Mouse (Mus musculus): ENCODE results near the gene Glycam1.
"Not testable (repeated sequence)": the region's sequence is repeated elsewhere in the genome, so short reads cannot be mapped to it uniquely, and the experiment has no call there.

Gene Glycam1

DNA sequence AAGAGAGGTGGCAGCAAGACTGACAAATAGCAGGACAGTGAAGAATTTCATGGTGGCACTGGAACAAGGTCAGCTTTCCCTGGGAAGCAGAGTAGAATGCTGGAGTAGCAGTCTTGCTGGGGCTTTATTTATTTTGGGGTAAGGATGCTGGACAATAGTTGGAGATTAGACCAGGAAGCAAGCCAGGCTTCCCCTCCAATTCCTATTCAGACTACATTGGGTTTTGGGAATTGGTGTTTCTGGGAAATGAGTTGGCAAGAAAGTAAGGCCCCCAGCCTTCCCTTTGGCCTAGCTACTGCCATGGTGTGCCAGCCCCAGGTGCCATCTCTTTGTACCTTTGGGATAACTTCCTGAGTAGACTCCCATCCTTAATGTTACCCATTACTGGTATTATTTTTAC is at the start of gene Glycam1:
Gene Glycam1, minus strand, starts transcription at position 101 of the 400 bp plus-strand sequence.
- no peak for DNase-seq (ENCODE audit: low read depth, low spot score)

DNA sequence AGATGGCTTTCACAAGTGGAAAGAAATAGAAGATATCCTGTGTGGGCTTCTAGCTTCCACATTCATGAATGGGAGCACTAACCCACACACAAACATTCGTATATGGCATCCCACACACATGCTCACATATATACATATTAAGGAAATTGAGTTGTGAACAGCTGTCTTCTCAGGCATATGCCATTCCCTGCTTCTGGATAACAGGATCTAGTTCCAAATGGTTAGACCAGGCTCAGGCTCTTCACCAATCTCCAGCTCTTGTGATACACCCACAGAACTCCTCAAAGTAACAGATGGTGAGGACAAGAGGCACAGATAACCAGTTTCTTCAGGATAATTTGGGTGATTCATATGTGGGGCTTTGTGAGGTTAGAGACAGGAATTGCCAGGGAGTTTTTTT is 39.6 kb upstream of the Glycam1 start:
- DNase-seq (ENCODE audit: low read depth, low spot score): no peak

DNA sequence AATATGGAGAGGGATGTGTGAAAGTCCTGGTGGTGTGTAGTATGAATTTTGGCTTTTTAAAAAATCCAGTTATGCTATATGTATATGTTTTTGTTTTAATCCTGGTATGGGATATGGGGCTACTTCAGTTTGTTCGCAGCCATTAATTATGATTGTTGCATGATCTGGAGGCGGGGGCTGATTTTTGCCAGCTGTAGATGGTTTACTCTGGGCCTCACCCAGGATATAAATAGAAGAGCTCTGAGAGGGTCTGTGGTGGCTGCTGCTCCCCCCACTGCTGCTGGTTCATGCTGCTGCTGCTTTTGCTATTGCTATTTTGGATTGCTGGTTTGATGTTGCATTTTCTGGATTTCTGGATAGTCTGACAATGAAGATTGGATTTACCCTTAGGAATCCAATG is 25.9 kb upstream of the Glycam1 start:
- no peak for DNase-seq (ENCODE audit: low read depth, low spot score)

DNA sequence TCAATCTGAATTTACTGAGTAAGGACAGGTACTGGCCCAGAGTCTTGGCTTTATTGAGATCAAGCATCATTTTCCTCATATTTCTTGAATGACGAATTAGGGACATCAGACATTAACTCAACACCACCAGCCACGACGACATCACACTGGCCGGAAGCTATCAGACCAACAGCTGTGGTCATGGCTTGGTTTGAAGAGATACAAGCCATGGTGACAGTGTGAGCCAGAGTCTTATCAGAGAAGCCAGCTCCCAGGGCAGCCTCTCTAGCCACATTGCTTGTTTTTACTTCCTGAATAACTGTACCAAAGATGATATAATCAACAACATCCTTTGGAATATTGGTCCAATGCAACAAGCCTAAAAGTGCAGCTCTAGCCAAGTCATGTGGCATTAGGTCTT is 22.9 kb upstream of the Glycam1 start:
- DNase-seq (ENCODE audit: low read depth, low spot score): not testable (repeated sequence)

DNA sequence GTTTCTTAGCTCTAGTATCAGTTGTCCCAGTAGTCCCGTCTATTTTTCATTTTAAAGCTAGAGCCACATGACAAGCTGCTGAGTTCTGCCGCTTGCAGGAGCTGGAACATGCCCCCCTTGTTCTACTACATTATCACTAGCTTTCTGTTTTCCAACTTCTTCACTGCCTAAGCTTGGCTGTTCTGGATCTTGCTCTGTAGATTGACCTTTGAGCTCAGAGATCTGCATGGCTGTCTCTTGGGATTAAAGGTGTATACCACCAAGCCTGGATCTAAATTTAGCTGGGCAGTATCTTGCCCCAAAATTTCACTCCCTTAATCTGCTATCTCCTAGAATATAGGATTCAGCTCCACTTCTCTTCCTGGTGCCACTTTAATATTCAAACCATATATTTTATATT is 21.0 kb upstream of the Glycam1 start:
- DNase-seq (ENCODE audit: low read depth, low spot score): no peak

DNA sequence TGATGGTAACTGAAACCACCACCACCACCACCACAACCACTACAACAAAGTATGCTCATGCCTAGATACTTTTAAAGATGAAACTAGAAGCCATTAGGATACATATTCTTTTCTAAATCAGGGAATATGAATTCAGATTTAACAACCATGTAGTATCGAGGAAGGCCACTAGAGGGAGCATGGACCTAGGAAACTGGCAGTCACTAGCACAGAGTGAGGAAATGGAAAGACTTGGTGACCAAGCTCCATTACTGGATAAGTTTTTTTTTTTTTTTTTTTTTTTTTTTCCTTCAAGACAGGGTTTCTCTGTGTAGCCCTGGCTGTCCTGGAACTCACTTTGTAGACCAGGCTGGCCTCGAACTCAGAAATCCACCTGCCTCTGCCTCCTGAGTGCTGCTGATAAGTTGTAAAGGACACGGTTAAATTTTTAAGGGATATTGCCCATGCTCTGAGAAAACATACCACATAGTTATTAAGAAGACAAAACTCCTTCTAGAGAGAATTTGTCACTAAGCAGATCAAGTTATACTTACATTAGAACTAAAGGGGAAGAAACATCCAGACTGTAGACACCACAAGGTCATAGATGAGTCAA is 12.7 kb downstream of the Glycam1 start:
- DNase-seq (ENCODE audit: low read depth, low spot score): peak; percentile 46

DNA sequence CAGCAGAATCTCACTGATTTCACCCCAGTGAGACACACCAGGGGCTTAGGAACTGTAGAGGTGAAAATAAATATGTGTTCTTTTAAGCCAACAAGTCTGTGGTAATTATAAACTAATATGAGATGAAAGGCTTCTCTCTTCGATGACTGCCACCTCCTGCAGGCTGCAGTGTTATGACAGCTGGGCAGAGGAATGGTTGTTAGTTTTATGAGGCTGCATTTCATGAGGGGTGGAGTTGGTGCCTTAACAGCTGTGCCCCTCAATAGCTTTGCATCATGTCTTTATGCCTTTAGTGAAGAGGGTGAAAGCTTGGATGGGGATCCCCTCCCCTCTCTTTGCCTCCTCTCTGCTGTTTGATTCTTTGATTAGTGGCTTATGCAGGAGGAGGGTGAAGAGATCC is 13.8 kb downstream of the Glycam1 start:
- DNase-seq (ENCODE audit: low read depth, low spot score): no peak

DNA sequence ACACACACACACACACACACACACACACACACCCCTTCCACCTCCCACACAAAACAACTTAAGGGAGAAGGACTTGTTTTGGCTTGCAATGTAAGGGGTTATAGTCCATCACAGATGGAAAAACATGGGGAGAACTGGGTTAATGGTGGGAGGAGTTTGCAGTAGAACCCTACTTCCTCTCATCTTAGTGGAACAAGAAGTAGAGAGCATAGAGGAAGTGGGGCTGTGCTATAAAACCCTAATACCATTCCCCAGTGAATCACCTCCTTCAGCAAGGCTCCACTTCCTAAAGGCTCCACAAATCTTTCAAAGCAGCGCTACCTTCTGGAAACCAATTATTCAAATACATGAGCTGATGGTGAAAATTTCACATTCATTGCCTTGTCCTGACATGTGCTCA is 15.4 kb downstream of the Glycam1 start:
- DNase-seq (ENCODE audit: low read depth, low spot score): no peak

DNA sequence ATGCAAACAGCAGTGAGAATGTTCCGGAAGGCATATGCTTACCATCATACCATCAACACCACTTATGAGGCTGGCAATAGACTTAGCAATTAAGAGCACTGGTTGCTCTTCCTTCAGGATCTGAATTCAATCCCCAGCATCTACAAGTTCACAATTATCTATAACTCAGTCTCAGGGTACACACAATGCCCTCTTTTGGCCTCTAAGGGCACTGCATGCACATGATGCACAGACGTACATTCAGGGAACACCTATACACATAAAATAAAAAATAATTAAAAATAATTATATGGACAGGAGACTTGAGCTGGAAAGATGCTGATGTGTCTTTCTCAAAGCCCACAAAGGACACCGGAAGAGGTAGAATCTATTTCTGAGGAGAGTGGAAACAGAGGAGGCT is 16.9 kb downstream of the Glycam1 start:
- DNase-seq (ENCODE audit: low read depth, low spot score): peak; percentile 30

DNA sequence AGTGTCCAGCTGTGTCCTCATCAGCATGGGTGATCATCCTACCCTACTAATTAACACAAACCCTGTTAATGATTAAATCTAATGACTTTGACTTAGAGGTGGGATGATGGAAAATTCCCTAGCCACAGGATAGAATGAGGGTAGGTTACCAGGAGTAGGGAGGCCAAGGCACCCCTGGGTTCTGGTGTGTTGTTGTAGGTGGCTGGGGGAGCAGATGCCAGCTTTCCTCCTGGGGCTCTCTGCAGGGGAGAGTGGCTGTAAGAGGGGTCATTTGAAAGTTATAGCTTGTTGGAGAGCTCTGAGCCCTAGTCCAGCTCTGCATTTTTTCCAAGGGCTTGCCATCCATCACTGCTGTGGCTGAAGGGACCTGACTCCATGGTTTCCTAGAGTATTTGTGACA is 22.4 kb downstream of the Glycam1 start:
- DNase-seq (ENCODE audit: low read depth, low spot score): no peak

DNA sequence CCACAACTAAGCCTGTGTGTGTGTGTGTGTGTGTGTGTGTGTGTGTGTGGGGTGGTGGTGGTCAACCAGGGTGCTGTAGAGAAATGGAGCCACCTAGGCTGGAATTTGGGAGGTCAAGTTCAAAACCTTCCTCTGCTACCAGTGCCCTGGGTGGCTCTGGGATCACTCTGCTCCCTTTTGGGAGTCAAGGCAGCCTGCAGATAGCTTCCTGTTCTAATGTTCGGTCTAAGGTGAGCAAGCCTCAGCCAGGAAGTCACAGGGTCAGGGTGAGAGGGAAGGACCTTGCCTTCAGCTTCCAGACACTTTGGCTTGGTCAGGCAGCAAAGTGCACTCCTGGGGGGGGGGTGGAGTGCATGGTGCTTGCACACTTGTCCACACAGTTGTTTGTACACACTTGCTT is 24.2 kb downstream of the Glycam1 start:
- no peak for DNase-seq (ENCODE audit: low read depth, low spot score)

DNA sequence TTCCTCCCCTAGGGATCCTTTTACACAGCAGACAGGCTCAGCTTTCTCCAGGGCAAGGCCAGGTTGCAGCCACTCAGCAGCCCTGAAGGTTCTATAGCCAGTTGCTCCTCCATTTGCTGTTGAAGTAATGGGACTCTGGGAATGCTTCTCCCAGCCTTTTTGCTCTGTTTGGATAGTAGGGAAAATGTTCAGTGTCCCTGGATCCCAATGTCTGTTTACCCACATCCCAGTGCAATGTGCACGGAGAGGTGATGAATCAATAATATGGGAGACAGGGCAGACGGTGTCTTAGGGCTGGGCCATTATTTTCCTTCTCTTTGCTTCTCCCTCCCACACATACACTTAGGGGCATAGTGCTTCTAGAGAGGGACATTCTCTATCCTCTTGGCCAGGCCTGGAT is 25.6 kb downstream of the Glycam1 start:
- no peak for DNase-seq (ENCODE audit: low read depth, low spot score)

DNA sequence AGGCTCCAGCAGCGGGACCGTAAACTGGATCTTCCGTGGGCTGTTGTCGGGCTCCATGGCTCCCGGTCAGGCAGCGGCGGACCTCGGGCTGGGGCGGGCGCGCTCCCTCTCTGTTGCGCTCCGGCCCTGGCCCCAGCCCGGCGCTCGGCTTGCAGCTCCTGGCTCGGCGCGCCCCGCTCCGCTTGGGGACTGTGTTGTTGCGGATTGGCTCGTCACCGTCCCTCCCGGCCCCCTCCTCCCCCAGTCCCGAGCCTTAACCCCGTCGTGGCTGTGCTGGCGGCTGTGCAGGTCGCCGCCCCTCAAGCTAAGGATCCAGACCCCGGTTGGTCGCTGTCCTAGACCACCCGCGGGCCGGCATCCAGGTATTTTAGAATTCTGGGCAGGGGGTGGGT is 27.1 kb downstream of the Glycam1 start, which contains the start of gene Ppp1r1a:
Gene Ppp1r1a, minus strand, starts transcription at position 182 of the 392 bp plus-strand sequence.
- peak; percentile 80 for DNase-seq (ENCODE audit: low read depth, low spot score)

DNA sequence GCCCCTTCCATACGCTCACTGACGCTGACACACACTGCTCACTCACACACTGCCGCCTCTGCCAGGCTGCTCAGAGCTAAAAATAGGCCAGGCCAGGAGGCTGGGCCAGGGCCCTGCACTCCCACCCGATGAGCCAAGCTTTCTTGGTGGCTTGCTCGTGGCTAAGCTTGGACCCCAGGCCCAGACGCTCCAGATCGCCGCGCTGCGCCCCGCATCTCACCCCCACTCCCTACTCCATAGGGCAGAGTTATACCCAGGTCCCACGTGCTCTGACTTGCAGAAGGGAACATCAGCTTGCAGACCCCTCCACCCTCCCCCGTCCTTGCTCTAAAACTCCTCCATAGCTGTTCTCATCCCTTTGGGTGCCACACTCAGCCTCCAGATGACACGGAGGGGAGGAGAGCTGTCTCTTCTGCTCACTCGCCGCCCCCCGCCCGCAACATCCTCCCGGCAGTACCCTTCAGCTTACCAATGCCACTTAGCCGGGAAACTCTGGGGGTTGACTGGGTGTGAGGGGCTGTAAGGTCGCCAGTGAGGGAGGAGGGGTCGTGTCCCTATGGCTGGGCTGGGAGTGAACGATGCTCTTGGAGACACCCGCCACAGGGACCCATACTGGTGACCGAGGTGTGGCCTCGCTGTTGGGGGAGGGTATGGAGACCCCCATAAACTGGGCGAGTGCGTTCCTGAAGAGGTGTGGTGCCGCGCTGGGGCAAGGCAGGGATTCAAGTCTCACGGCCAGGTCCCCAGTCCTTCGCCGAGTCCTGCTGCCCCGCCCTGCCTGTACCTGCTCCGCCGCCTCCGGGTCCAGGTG is 27.7 kb downstream of the Glycam1 start:
- peak; percentile 35 for DNase-seq (ENCODE audit: low read depth, low spot score)

DNA sequence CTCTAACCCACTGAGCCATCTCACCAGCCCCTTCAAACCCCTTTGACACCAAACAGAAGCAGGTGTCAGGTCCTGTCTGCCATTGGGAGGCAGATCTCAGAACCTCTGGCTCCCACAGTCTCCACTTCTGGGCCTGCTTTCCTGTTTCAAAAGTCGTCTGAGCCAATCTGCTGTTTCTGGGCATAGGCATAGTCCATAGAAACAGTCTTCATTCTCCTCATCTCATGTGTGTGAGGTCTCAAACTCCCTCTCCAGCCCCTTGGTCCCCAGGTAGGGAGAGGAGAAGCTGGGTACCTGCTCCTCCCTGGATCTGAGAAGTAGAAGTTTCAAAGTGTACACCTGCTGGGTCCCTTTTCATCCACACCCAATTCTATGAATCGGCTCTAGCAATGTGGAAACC is 28.4 kb downstream of the Glycam1 start:
- no peak for DNase-seq (ENCODE audit: low read depth, low spot score)

DNA sequence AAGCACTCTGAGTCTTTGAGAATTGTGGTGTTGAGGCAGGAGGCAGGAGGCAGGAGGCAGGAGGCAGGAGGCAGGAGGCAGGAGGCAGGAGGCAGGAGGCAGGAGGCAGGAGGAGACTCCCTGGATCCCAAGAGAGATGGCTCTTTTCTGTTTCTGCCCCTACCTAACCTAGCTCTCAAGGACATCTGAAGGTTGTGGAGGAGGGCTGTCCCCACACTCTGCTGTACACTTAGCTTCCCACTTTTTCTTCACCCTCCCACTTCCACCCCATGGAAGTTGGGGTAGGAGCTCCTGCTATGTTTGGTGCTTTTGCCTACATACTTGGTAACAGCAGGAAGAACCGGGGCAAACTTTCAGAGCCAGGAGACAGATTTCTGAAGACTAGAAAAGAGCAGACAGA is 29.1 kb downstream of the Glycam1 start:
- DNase-seq (ENCODE audit: low read depth, low spot score): no peak

DNA sequence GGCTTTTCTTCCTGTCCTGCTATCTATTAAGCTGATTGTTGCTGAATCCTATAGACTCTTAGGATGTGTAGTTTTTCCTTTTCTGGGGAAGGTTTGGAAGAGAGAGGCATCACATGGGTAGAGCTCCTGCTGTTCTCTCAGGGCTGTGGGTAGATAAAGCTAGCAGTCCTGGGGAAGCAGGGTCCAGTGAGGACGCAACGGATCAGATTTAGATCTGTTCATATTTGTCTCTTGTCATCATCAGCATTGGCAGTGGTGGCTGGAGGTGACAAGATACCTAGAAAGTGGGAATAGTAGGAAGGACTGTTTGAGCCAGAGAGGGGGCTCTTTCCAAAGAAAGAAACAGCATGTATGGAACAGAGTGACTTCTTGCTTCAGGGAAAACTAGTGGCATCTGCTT is 29.9 kb downstream of the Glycam1 start:
- no peak for DNase-seq (ENCODE audit: low read depth, low spot score)

DNA sequence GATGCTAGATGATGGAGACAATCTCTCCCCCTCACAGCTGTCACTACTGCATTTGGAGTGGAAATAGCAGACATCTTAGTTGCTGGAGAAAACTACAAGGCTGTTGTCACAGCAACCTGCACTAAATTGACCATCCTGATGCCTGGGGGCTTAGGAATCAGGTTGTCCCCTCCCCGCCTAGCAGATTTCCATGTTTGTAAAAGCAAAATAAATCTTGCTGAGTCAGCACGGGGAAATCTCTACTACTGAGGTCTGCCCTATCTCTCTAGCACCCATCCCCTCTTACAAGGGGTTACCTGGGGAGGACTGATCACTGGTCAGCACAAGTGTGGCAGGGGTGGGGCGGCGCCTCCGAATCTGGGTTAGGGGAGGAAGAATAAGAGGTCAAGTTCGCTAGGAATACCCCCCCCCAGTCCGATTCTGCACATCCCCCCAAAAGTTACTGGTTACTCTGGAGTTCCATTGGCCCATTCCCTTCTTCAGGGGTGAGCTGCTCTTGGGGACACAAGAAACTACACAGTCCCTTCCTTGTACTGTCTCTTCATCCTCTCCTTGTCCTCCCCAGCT is 30.7 kb downstream of the Glycam1 start:
- DNase-seq (ENCODE audit: low read depth, low spot score): no peak

DNA sequence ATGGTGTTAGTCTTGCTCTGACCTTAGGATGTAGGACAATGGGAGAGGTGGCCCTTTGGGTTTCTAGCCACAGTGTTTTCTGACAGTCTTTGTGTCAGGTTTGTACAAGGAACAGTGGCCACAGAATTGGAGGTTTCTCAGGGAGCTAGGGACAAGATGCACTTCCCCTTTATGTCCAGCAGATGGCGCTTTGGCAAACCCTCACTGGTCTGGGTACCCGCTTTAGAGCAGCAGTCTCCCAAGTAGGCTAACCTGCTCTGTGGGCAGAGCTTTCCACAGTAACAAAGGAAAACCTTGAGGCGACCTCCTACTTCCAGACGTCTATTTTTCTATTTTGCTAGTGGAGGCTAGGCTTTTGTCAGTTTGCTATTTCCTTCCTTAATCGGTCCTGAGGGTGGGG is 34.5 kb downstream of the Glycam1 start:
- peak; percentile 81 for DNase-seq (ENCODE audit: low read depth, low spot score)

DNA sequence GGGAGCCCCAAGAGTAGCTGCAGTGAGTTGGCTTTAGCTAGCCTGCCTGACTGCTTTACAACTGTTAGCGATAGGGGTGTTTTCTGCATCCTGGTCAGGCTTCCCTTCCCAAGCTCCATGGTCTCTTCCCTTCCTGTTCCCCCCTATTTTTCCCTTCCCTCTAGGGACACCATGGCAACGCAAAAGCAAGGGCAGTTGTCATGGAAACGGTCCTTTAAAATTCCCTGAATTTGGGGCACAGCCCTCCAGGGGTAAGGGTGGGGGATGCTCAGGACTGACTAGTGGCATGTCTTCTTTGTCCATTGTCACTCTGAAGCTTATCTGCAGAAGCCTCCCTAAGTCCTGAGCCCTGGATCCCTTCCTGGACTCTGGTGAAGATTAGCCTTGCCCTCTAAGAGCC is 41.7 kb downstream of the Glycam1 start:
- DNase-seq (ENCODE audit: low read depth, low spot score): peak; percentile 65

DNA sequence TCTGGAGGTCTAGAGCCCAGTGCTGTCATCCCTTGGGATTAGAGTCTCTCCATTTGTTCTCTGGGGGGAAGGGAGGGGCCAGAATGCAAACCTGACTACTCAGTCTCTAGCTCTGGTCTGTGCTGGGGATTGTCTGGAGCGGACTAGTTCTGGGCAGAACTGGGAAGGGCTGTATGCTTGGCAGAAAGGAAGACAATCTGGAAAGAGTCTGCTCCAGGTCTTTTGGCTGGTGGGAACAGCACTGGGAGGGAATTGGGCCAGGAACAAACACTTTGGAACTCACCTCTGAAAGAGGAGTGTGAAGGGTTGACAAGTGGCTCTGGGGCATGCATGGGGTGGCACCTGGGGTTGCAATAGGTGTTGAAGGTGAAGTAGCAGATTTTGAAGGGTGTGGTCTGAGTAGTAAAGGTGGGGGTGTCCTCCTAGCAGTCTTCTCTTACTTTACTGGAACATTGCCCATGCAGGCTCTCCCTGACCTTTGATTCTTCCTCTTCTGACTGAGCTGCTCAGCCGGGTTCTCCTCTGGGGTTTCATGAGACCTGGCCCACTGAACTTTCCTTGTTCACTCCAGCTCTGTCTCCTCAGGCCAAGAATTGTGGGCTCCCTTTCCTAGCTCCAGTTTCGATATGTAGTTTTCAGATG is 42.3 kb downstream of the Glycam1 start:
- peak; percentile 81 for DNase-seq (ENCODE audit: low read depth, low spot score)

All from R1 (cell line).